Mouse (Mus musculus): ENCODE data around the gene Aspscr1. TPM values are rescaled to one million over a fixed set of nuclear protein-coding genes. Genes with fewer than 3 reads are reported as not detected.
"Not testable (repeated sequence)": the region's sequence is repeated elsewhere in the genome, so short reads cannot be mapped to it uniquely, and the experiment has no call there.

The Aspscr1 gene
- polyA plus RNA-seq, 1 experiment from 2014 or later, result 151 TPM

DNA sequence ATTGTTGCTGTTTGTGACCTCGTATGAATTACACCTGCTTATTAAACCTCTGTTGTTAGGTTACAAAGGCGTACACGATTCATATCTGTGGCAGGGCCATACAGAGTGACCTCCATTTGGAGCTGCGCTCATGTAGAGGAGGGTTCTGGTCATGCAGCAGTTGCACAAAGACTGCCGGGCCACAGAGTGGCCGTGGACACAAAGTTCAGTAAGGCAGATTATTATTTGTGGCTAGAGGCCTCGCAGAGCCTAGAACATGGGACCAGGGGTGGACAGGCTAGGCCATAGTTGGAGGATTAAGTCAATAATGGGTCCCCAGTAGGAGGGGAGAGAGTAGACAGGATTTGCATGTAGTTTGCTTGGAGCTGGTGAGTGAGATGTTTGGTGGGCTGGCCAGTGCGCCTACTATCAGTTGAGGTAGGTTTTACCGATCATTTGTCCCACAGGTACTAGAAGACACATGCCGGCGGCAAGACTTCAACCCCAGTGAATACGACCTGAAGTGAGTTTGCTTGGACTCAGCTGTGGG, 885 bp downstream of the Aspscr1 start:
- Histone ChIP-seq H3K9me3 (no peaks in the 10 kb centered on the region), H3K36me3 (replicated peaks) (peaks cover 43% of the 10 kb centered on the region), H3K4me1 (peaks cover 26% of the 10 kb centered on the region), H3K27me3 (replicated peaks; ENCODE audit: low read depth, poor library complexity, severe bottlenecking) (no peaks in the 10 kb centered on the region), H3K4me3 (peak overlapping the region; percentile 85), H3K27ac (replicated peaks) (peak overlapping the region; percentile 98)
- no peak for DNase-seq (ENCODE audit: low spot score)
- 44% methylated on average over 12 of the region's 12 CpGs for WGBS

DNA sequence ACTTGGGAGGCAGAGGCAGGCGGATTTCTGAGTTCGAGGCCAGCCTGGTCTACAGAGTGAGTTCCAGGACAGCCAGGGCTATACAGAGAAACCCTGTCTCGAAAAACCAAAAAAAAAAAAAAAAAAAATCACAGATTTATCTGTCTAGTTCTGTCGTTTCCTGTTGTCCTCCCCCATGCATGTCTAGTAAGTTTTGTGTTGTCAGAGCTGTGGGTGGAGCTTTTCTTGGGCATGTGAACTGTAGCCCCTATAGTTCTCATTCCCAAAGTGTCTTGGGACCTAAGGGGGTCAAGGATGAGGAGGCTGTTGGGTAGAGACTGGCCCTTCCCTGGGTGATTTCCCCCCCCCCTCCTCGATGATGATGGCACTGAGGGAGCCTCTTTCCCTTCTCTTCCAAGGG, 3.1 kb downstream of the Aspscr1 start:
- 76% methylated on average over 5 of the region's 5 CpGs for WGBS
- not testable (repeated sequence) for H3K27me3 ChIP-seq (replicated peaks; ENCODE audit: low read depth, poor library complexity, severe bottlenecking); H3K9me3 ChIP-seq; H3K27ac ChIP-seq (replicated peaks); DNase-seq (ENCODE audit: low spot score); H3K4me3 ChIP-seq
- H3K36me3 ChIP-seq (replicated peaks), result peaks cover 65% of the 10 kb centered on the region
- H3K4me1 ChIP-seq, result peaks cover 26% of the 10 kb centered on the region

DNA sequence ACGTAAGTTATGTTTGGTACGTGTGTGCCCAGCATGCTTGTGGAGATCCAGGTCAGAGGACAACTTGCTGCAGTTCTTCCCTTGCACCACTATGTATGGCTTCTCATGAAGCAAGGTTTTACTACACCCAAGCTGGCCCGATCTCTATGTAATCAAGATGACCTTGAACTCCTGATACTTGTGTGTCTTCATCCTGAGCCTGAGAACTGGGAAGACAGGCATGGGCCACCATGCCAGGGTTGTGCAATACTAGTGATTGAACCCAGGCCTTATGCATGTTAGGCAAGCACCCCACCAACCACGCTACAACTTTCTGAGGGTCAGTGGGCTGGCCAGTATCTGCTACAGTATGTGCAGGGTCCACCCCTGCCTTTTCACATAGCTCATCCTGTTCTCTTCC, 4.2 kb downstream of the Aspscr1 start:
- H3K36me3 ChIP-seq (replicated peaks), result peaks cover 73% of the 10 kb centered on the region

DNA sequence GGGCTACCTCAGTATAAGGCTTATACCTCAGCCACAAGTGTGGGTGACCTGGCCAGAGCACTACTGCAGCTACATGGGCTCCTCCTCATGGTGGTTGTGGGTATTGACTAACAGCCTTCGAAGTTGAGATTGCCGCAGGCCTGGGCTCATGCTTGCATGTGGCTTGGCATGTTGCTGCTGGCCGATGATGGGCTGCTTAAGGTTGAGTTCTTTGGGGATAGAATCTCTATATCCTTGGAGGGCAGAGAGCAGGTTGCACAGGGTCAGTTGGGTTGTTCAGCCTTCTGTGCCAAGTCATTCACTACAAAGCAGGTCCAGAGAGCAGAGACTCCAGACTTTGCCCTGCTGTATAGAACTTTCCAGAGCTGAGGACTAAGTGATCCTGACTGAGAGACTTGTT, 7.1 kb downstream of the Aspscr1 start:
- Histone ChIP-seq H3K27me3 (replicated peaks; ENCODE audit: low read depth, poor library complexity, severe bottlenecking) (no peaks in the 10 kb centered on the region), H3K4me1 (peaks cover 5% of the 10 kb centered on the region; the same call in 1 of the 2 replicates), H3K4me3 (no peak overlapping the region), H3K36me3 (replicated peaks) (peaks cover 94% of the 10 kb centered on the region), H3K27ac (replicated peaks) (no peak overlapping the region), H3K9me3 (no peaks in the 10 kb centered on the region)
- no peak for DNase-seq (ENCODE audit: low spot score)
- 87% methylated on average over 3 of the region's 3 CpGs for WGBS

More for the DNA sequence above, 4.2 kb downstream of the Aspscr1 start:
- H3K9me3 ChIP-seq, result no peaks in the 10 kb centered on the region
- DNase-seq (ENCODE audit: low spot score), result no peak
- peaks cover 26% of the 10 kb centered on the region for H3K4me1 ChIP-seq
- no peak overlapping the region for H3K4me3 ChIP-seq
- H3K27me3 ChIP-seq (replicated peaks; ENCODE audit: low read depth, poor library complexity, severe bottlenecking), result no peaks in the 10 kb centered on the region
- 94% methylated on average over 4 of the region's 4 CpGs for WGBS
- H3K27ac ChIP-seq (replicated peaks), result no peak overlapping the region

DNA sequence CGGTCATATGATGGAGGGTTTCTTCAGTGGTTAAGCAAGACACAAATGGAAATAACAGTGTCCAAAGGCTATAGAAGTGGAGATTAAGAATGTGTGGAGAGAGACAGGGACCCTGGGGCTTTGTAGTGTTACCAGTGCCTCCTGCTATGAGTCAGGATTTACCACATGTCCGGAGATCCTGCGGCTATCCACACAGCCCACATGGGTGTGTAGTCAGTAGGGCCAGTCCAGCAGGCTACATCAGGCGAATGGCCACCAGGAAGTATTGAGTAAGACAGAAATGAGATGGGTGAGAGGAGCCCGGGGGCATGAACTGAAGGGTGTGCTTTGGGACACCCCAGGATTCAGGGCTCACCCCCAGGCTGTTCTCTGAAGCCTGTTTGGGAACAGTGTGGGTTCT, 9.9 kb downstream of the Aspscr1 start:
- DNase-seq (ENCODE audit: low spot score), result no peak
- Histone ChIP-seq H3K36me3 (replicated peaks) (peaks cover 96% of the 10 kb centered on the region), H3K27ac (replicated peaks) (no peak overlapping the region), H3K9me3 (no peaks in the 10 kb centered on the region), H3K4me3 (no peak overlapping the region), H3K4me1 (0 out of 2 replicates have a peak, but pooled peaks cover 3% of the 10 kb centered on the region), H3K27me3 (replicated peaks; ENCODE audit: low read depth, poor library complexity, severe bottlenecking) (no peaks in the 10 kb centered on the region)
- WGBS, result 93% methylated on average over 5 of the region's 5 CpGs

DNA sequence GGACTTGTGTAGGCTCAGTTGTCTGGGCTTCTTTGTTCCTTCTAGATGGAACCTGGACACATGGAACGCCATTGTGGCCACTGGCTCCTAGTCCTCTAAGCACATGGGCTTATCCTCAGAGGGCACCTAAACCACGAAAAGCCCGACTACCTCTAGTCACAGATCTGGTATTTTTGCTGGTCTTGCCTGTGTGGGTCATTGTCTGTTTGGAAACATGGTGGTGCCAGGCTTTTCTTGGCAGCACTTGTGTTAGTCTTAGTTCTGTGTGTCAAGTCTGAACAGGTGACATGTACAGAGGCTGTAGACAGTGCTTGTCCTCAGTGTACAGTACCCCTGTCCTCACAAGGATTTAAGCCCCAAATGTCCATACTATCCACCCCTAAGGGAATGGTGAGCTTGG, 10.8 kb downstream of the Aspscr1 start:
- Histone ChIP-seq H3K4me1 (0 out of 2 replicates have a peak, but pooled peaks cover 3% of the 10 kb centered on the region), H3K4me3 (no peak overlapping the region), H3K27ac (replicated peaks) (no peak overlapping the region), H3K27me3 (replicated peaks; ENCODE audit: low read depth, poor library complexity, severe bottlenecking) (no peaks in the 10 kb centered on the region), H3K9me3 (no peaks in the 10 kb centered on the region), H3K36me3 (replicated peaks) (peaks cover 96% of the 10 kb centered on the region)
- DNase-seq (ENCODE audit: low spot score), result no peak
- WGBS, result 90% methylated on average over 3 of the region's 3 CpGs

DNA sequence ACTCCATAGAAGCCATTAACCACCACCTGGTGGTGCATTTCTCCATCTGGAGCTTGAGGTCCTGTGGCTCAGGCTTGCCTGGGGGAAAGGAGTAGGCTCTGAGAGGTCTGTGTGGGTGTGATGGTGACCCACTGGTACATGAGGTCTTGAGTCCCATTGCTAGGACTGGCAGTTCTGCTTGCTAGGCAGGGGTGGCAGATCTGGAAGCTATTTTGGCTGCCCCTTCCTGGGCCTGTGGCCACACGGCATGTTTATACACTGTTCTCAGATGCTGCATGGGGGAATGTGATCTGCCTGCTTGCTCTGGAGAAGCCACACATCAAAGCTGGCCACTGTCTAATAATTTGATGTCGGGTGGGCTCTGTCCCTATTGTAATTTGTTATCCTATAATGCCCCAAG, 11.3 kb downstream of the Aspscr1 start:
- Histone ChIP-seq H3K27me3 (replicated peaks; ENCODE audit: low read depth, poor library complexity, severe bottlenecking) (no peaks in the 10 kb centered on the region), H3K27ac (replicated peaks) (no peak overlapping the region), H3K4me3 (no peak overlapping the region), H3K4me1 (0 out of 2 replicates have a peak, but pooled peaks cover 3% of the 10 kb centered on the region), H3K36me3 (replicated peaks) (peaks cover 96% of the 10 kb centered on the region), H3K9me3 (no peaks in the 10 kb centered on the region)
- no peak for DNase-seq (ENCODE audit: low spot score)
- WGBS, result 73% methylated on average over 2 of the region's 2 CpGs

DNA sequence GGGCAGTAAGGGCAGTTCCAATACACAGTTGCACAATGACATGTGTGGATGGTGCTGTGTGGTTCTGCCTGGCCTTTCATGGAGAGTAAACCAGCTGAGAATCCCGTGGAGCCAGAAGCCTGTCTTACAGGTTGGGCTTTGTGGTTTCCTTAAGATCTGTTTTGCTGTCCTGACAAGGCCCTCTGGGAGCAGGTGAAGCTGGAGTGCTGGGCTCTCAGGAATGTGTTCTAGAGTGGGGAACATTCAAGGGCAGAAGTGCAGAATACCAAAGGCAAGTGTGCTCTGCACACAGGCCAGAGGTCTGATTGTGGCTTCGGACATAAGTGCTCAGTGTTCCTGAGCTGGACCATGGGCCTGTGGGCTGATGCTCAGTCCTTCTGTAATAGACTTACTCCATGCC, 11.9 kb downstream of the Aspscr1 start:
- Histone ChIP-seq H3K27me3 (replicated peaks; ENCODE audit: low read depth, poor library complexity, severe bottlenecking) (no peaks in the 10 kb centered on the region), H3K4me3 (no peak overlapping the region), H3K36me3 (replicated peaks) (peaks cover 96% of the 10 kb centered on the region), H3K4me1 (0 out of 2 replicates have a peak, but pooled peaks cover 3% of the 10 kb centered on the region), H3K9me3 (no peaks in the 10 kb centered on the region), H3K27ac (replicated peaks) (no peak overlapping the region)
- no peak for DNase-seq (ENCODE audit: low spot score)
- WGBS, result 90% methylated on average over 2 of the region's 2 CpGs

DNA sequence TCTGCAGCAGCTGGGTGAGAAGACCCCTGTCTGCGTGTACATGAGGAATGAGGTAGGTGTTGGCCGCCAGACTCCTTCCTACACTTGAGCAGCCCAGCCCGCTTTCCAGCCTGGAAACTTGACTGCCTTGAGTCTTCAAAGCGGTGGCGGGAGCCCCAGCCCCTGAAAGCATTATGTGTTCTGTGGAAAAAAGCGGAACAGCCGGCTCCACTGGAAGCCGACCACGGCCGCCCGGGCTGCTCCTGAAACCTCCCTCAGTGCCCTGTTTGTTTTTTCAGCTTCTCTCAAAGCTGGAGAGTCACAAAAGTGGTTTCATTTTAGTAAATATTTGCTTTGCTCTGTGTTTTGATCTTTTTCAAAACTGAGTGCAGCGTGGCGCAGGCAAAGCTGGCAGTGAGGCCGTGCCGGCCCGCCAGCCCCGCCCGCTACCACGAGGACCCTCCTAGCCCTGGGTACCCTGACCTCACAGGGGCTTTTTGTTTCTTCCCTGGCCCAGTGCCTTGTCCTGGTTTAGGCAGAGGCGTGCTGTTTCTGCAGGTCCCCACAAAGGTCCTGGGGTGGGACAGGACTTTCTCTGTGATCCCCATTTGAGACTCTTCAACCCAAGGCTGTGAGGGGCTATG, 14.0 kb downstream of the Aspscr1 start:
- Histone ChIP-seq H3K4me1 (0 out of 2 replicates have a peak, but pooled peaks cover 3% of the 10 kb centered on the region), H3K27me3 (replicated peaks; ENCODE audit: low read depth, poor library complexity, severe bottlenecking) (no peaks in the 10 kb centered on the region), H3K4me3 (no peak overlapping the region), H3K27ac (replicated peaks) (peak overlapping the region; percentile 36), H3K9me3 (no peaks in the 10 kb centered on the region), H3K36me3 (replicated peaks) (peaks cover 96% of the 10 kb centered on the region)
- no peak for DNase-seq (ENCODE audit: low spot score)
- 79% methylated on average over 20 of the region's 20 CpGs for WGBS

DNA sequence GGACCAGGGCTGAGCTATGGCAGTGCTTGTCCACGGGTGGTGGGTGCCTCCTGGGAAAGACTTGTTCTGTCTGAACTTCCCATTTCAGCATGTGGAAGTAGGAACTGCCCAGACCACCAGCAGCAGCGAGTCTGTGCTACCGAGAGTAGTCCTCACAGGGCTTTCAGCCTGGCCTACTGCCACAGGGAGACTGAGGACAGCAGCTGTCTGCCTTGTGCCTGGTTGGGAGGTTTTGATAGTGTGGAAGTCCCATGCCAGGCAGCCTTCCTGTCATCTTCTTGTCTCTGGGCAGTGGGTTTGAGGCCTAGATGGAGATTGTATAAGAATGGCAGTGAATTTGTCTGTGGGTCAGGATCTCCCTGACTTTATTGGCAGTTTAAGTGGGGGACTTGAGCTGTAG, 16.6 kb downstream of the Aspscr1 start:
- Histone ChIP-seq H3K9me3 (no peaks in the 10 kb centered on the region), H3K36me3 (replicated peaks) (peaks cover 95% of the 10 kb centered on the region), H3K4me3 (no peak overlapping the region), H3K27me3 (replicated peaks; ENCODE audit: low read depth, poor library complexity, severe bottlenecking) (no peaks in the 10 kb centered on the region), H3K4me1 (peaks cover 5% of the 10 kb centered on the region), H3K27ac (replicated peaks) (no peak overlapping the region)
- 88% methylated on average over 3 of the region's 3 CpGs for WGBS
- no peak for DNase-seq (ENCODE audit: low spot score)

DNA sequence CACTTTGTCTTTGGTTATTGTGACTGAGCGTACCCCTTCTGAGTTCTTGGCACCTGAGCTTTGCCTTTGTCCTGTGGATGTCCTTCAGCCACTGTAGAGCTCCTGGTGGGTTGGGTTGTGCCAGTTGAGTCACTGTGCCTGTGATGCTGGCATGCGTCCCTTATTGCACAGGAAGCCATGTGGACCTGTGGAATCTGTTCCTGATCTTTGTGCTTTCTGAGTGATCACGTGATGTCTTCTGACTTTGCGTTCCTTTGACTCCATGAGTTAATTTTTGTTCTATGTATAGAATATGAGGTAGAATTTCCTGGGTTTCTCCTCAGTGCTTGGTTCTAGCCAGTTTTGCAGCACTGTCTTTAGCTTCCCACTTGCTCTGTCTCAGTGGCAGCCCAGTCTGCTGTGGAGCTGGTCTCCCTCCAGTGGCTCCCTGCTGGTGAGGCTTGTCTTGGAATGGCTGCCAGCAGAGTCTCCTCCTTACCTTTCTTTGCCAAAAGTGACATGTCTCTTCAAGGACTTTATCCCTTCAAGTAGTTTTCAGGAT, 19.8 kb downstream of the Aspscr1 start:
- DNase-seq (ENCODE audit: low spot score), result no peak
- Histone ChIP-seq H3K27me3 (replicated peaks; ENCODE audit: low read depth, poor library complexity, severe bottlenecking) (no peaks in the 10 kb centered on the region), H3K36me3 (replicated peaks) (peaks cover 95% of the 10 kb centered on the region), H3K9me3 (peaks cover 3% of the 10 kb centered on the region; the same call in 1 of the 2 replicates), H3K4me3 (no peak overlapping the region), H3K4me1 (peaks cover 24% of the 10 kb centered on the region), H3K27ac (replicated peaks) (no peak overlapping the region)
- WGBS, result 94% methylated on average over 4 of the region's 4 CpGs

DNA sequence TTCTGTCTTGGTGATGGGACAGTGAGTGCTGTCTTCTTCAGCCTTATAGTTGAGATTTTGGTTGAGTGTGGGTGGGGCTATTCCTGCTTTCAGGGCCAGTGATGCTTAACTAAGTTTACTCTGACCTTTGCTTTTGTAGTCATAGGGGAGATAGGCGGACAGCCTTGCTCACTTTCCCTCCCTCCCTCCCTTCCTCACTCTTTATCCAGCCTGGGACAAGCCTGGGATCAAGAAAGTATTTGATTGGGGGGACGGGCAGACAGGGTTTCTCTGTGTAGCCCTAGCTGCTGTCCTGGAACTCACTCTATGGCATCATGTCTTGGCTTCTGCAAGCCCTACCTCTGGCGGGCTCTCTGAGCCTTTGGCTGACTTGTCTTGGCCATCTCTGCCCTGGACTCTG, 20.7 kb downstream of the Aspscr1 start:
- H3K4me3 ChIP-seq, result no peak overlapping the region
- H3K9me3 ChIP-seq, result peaks cover 3% of the 10 kb centered on the region; the same call in 1 of the 2 replicates
- no peak overlapping the region for H3K27ac ChIP-seq (replicated peaks)
- 76% methylated on average over 3 of the region's 3 CpGs for WGBS
- H3K27me3 ChIP-seq (replicated peaks; ENCODE audit: low read depth, poor library complexity, severe bottlenecking), result no peaks in the 10 kb centered on the region
- peaks cover 33% of the 10 kb centered on the region for H3K4me1 ChIP-seq
- no peak for DNase-seq (ENCODE audit: low spot score)
- H3K36me3 ChIP-seq (replicated peaks), result peaks cover 92% of the 10 kb centered on the region

DNA sequence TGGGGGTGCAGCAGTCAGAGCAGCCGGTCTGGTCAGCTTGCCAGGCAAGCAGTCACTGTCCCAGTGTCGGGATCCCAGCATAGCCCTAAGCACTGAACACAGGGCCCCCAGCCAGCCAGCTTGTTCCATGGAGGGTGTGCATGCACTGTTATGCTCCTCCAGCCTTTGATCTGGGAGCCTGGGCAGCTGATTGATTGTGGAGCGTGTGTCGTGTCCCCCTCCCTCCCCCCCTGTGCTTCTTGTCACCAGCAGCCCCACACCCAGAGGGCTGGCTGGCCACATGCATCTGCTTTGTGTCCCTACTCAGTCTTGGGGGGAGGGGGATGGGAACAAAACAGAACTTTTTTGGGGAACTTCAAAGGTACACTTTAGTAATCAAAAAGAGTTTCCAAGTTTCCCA, 22.4 kb downstream of the Aspscr1 start:
- peaks cover 3% of the 10 kb centered on the region; the same call in 1 of the 2 replicates for H3K9me3 ChIP-seq
- peaks cover 50% of the 10 kb centered on the region for H3K4me1 ChIP-seq
- peaks cover 93% of the 10 kb centered on the region for H3K36me3 ChIP-seq (replicated peaks)
- 0 out of 2 replicates have a peak overlapping the region, but pooled peaks have one; percentile 6 for H3K4me3 ChIP-seq
- DNase-seq (ENCODE audit: low spot score), result peak; percentile 64
- H3K27ac ChIP-seq (replicated peaks), result peak overlapping the region; percentile 76
- H3K27me3 ChIP-seq (replicated peaks; ENCODE audit: low read depth, poor library complexity, severe bottlenecking), result no peaks in the 10 kb centered on the region
- 38% methylated on average over 4 of the region's 4 CpGs for WGBS
